Mouse (Mus musculus) liver, postnatal 0 days (tissue): Measurements from ENCODE around the gene Ptges3.

ENCODE experiments used
- CTCF ChIP-seq: sonication (generic); IDR thresholded peaks from 2 replicates; pipeline ENCODE4 v1.5.1; 2016; ENCODE audit warnings: antibody characterized with exemption, low read depth
- EP300 ChIP-seq: IDR thresholded peaks from 2 replicates; pipeline ENCODE4 v1.6.1; 2016; ENCODE audit warnings: antibody characterized with exemption, low read depth, mild to moderate bottlenecking

GRCm38 (mm10) chr10:128084160-128084559 is 25.4 kb downstream of the Ptges3 start:
- TF ChIP-seq EP300 (no peak), CTCF (no peak)
